In genomic region chr8:10634421-10634820, GRCm38 (mm10) we compare ENCODE assay signal across 13 mouse cellular contexts.
DNase-seq lines count a peak whose midpoint lies in the region; ATAC-seq and TF ChIP-seq lines count a peak whose summit lies in the region.
"Had no signal": no experiment of that assay in that cellular context is flagged by ENCODE, and none has a peak within 500 bp of the region (broad histone marks: within the 10 kb centered on the region; RNA-seq: fewer than 3 reads in every experiment).

No protein-coding gene starts in this region.

- 78% methylated on average over 13 of the region's 13 CpGs for WGBS in kidney, adult 2 months
- 69% methylated on average over 13 of the region's 13 CpGs for WGBS in stomach, embryonic 16.5 days
- WGBS in stomach, postnatal 0 days, result 73% methylated on average over 13 of the region's 13 CpGs
- WGBS in hindbrain, embryonic 11.5 days, result 66% methylated on average over 13 of the region's 13 CpGs

- no peak overlapping the region for H3K9ac ChIP-seq in stomach, embryonic 16.5 days (ENCODE audit: low read length)
- H3K9ac ChIP-seq in stomach, postnatal 0 days (ENCODE audit: low read length), result no peak overlapping the region
- H3K9ac ChIP-seq in hindbrain, embryonic 11.5 days (ENCODE audit: low read depth, low read length), result no peak overlapping the region
- H3K9ac ChIP-seq: forebrain, postnatal 0 days; hindbrain, embryonic 15.5 days; lung, embryonic 14.5 days had no signal

- no peak for TF ChIP-seq CTCF in kidney, adult 2 months (conservative IDR thresholded peaks at IDR 0.05; ENCODE audit: insufficient read depth, insufficient read length, low read depth, low read length)
- no peak for TF ChIP-seq CTCF in stomach, postnatal 0 days (IDR thresholded peaks at IDR 0.05; ENCODE audit: low read depth)

- no peaks in the 10 kb centered on the region for H3K27me3 ChIP-seq in kidney, adult 2 months (replicated peaks; ENCODE audit: control insufficient read depth, insufficient read depth, low read length)
- H3K27me3 ChIP-seq in stomach, embryonic 16.5 days (ENCODE audit: control insufficient read depth, insufficient read depth, low read length), result no peaks in the 10 kb centered on the region
- no peaks in the 10 kb centered on the region for H3K27me3 ChIP-seq in stomach, postnatal 0 days (ENCODE audit: control insufficient read depth, insufficient read depth, low read length)
- no peaks in the 10 kb centered on the region for H3K27me3 ChIP-seq in hindbrain, embryonic 11.5 days (ENCODE audit: control insufficient read depth, insufficient read depth, low read length)
- H3K27me3 ChIP-seq: hindbrain, embryonic 15.5 days; Patski had no signal

- H3K4me3 ChIP-seq in kidney, adult 2 months (ENCODE audit: insufficient read depth, low read depth, low read length), result no peak overlapping the region
- H3K4me3 ChIP-seq in stomach, embryonic 16.5 days (replicated peaks; ENCODE audit: low read length), result no peak overlapping the region
- no peak overlapping the region for H3K4me3 ChIP-seq in stomach, postnatal 0 days (ENCODE audit: low read depth, low read length)
- no peak overlapping the region for H3K4me3 ChIP-seq in hindbrain, embryonic 11.5 days (ENCODE audit: low read depth, low read length)
- H3K4me3 ChIP-seq: hindbrain, embryonic 15.5 days had no signal

- peak; percentile 20 for DNase-seq in kidney, postnatal 10 days
- DNase-seq in kidney, adult 2 months, result no peak
- DNase-seq in stomach, postnatal 0 days (ENCODE audit: low spot score), result no peak
- DNase-seq in hindbrain, embryonic 11.5 days (ENCODE audit: low spot score), result peak; percentile 19
- no peak for DNase-seq in yolk sac, embryonic 10.5 days (ENCODE audit: low spot score)
- no peak for DNase-seq in heart, adult 9 months (ENCODE audit: low spot score in 2 of 2)
- DNase-seq: forebrain, postnatal 0 days; layer of hippocampus, adult 9-11 months; lung, embryonic 14.5 days; thymus, postnatal 25 days had no signal

- TF ChIP-seq EP300 in stomach, postnatal 0 days (optimal IDR thresholded peaks at IDR 0.05), result no peak

- ATAC-seq in stomach, embryonic 16.5 days (ENCODE audit: insufficient read depth, low FRiP score), result 0 out of 2 replicates have a peak, but pooled peaks have one; percentile 37
- no peak for ATAC-seq in stomach, postnatal 0 days (ENCODE audit: low FRiP score, low TSS enrichment)
- no peak for ATAC-seq in hindbrain, embryonic 11.5 days (ENCODE audit: low FRiP score)
- ATAC-seq: forebrain, postnatal 0 days; Patski had no signal

- TF ChIP-seq POLR2A in kidney, adult 2 months (IDR thresholded peaks at IDR 0.05; ENCODE audit: low read depth, low read length), result no peak

- no peaks in the 10 kb centered on the region for H3K9me3 ChIP-seq in stomach, embryonic 16.5 days (replicated peaks; ENCODE audit: control insufficient read depth, low read length)
- H3K9me3 ChIP-seq in stomach, postnatal 0 days (ENCODE audit: control insufficient read depth, low read length), result no peaks in the 10 kb centered on the region
- no peaks in the 10 kb centered on the region for H3K9me3 ChIP-seq in hindbrain, embryonic 11.5 days (ENCODE audit: control insufficient read depth, low read length)
- H3K9me3 ChIP-seq: hindbrain, embryonic 15.5 days had no signal

- H3K4me1 ChIP-seq in kidney, adult 2 months (ENCODE audit: control insufficient read depth, insufficient read depth, low read length), result no peaks in the 10 kb centered on the region
- H3K4me1 ChIP-seq in stomach, embryonic 16.5 days (ENCODE audit: control insufficient read depth, insufficient read depth, low read length), result no peaks in the 10 kb centered on the region
- H3K4me1 ChIP-seq in stomach, postnatal 0 days (replicated peaks; ENCODE audit: control insufficient read depth, insufficient read depth), result no peaks in the 10 kb centered on the region
- peaks cover 9% of the 10 kb centered on the region for H3K4me1 ChIP-seq in hindbrain, embryonic 11.5 days (replicated peaks; ENCODE audit: control insufficient read depth, insufficient read depth, low read length)

- H3K4me2 ChIP-seq in stomach, embryonic 16.5 days (ENCODE audit: low read depth, low read length), result no peak overlapping the region
- no peak overlapping the region for H3K4me2 ChIP-seq in stomach, postnatal 0 days (replicated peaks; ENCODE audit: low read depth)
- H3K4me2 ChIP-seq in hindbrain, embryonic 11.5 days (replicated peaks; ENCODE audit: low read depth, low read length), result no peak overlapping the region
- H3K4me2 ChIP-seq: hindbrain, embryonic 15.5 days; lung, embryonic 14.5 days had no signal

- H3K27ac ChIP-seq in kidney, adult 2 months (ENCODE audit: insufficient read depth, low read depth, low read length), result no peak overlapping the region
- no peak overlapping the region for H3K27ac ChIP-seq in stomach, embryonic 16.5 days (ENCODE audit: low read length)
- no peak overlapping the region for H3K27ac ChIP-seq in stomach, postnatal 0 days (replicated peaks)
- H3K27ac ChIP-seq in hindbrain, embryonic 11.5 days (ENCODE audit: low read depth, low read length), result no peak overlapping the region
- H3K27ac ChIP-seq: hindbrain, embryonic 15.5 days had no signal

- no peaks in the 10 kb centered on the region for H3K36me3 ChIP-seq in kidney, adult 2 months (ENCODE audit: control insufficient read depth, insufficient read depth, low read length)
- H3K36me3 ChIP-seq in stomach, embryonic 16.5 days (ENCODE audit: control insufficient read depth, insufficient read depth, low read length), result no peaks in the 10 kb centered on the region
- H3K36me3 ChIP-seq in stomach, postnatal 0 days (ENCODE audit: control insufficient read depth, insufficient read depth, low read length), result no peaks in the 10 kb centered on the region
- no peaks in the 10 kb centered on the region for H3K36me3 ChIP-seq in hindbrain, embryonic 11.5 days (ENCODE audit: control insufficient read depth, insufficient read depth, low read length)
- H3K36me3 ChIP-seq: hindbrain, embryonic 15.5 days had no signal

Comparison
In these comparisons a context has a peak if more than half of its experiments do, and no peak if none do; other contexts are left out.
1. DNase-seq: peak in kidney, postnatal 10 days (single experiment) and hindbrain, embryonic 11.5 days (single experiment); none in kidney, adult 2 months (single experiment), stomach, postnatal 0 days (single experiment), yolk sac, embryonic 10.5 days (single experiment) and heart, adult 9 months (0 of 2).